Mouse (Mus musculus): ENCODE measurements at regions not wholly inside any gene's neighbourhood (a gene's known extent, or its start where the extent isn't known, plus 50 kb on each side); places are given as distances from the start of the nearest gene placed in this dataset.

DNA sequence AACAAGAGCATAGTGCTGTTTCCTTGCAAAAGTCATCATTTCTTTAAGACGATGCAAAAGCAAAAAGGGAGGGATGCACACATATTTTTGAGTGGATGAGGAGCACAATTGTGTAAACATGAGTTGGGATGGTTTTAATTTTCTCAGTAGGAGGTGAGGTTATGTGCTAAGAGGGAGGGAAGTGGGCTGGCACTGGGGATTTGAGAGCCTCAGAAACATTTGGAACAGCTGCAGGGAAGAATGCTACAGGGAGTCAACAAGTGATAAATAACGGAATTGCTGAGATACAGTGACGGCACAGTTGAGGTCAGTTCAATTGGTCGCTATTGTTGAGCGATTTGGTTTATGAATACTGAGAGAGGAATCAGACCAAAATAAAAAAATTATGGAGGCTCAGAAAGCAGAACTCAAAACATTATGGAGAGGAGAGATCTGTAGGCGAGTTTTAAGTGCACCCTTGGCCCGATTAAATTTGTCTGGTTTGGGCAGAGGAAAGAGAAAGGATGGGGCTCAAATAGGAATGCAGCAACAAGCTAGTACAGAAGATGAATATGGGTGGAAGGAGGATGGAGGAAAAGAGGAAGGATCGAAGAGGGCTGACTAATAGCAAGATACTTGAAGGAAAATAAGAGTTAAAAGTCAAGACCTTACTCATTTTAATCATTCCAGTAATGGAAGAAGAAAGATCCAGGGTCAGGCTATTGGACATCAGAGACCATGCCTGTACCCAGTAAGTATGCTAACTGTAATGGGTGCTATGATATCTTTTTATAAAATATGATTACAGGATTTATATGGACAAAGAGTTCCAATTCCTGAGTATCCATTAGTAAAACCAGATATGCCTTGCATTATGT is 259.0 kb downstream of the Trim52 start:
- no peak overlapping the region for H3K27ac ChIP-seq (ENCODE audit: control insufficient read depth, low read depth, low read length)
- no peaks in the 10 kb centered on the region for H3K27me3 ChIP-seq (ENCODE audit: control insufficient read depth in 1 of 2, insufficient read depth in 2 of 2, low read length in 2 of 2)
- H3K9me3 ChIP-seq (replicated peaks; ENCODE audit: insufficient read depth, low read length) = no peaks in the 10 kb centered on the region
- DNase-seq (ENCODE audit: low read depth, low spot score) = no peak
- no peaks in the 10 kb centered on the region for H3K4me1 ChIP-seq (ENCODE audit: control insufficient read depth in 1 of 2, insufficient read depth in 2 of 2, low read length in 2 of 2)
- no peaks in the 10 kb centered on the region for H3K36me3 ChIP-seq (ENCODE audit: control insufficient read depth in 1 of 2, insufficient read depth in 2 of 2, low read length in 2 of 2)
- H3K9ac ChIP-seq (ENCODE audit: control insufficient read depth, low read depth, low read length, poor library complexity, severe bottlenecking) = no peak overlapping the region
- TF ChIP-seq ZMIZ1 (IDR thresholded peaks at IDR 0.05; ENCODE audit: low read depth, low read length) (no peak), MYB (IDR thresholded peaks at IDR 0.05; ENCODE audit: low read depth, low read length) (no peak), NRF1 (IDR thresholded peaks at IDR 0.05; ENCODE audit: insufficient read depth, low read depth, low read length, poor library complexity, severe bottlenecking) (no peak), MYC (IDR thresholded peaks at IDR 0.05; ENCODE audit: low read depth, low read length) (no peak), CHD2 (IDR thresholded peaks at IDR 0.05; ENCODE audit: low read length) (no peak), POLR2AphosphoS5 (IDR thresholded peaks at IDR 0.05; ENCODE audit: borderline replicate concordance, low read depth, low read length) (no peak)
- no peaks in the 10 kb centered on the region for H3K79me2 ChIP-seq (ENCODE audit: control insufficient read depth, insufficient read depth, low read length, poor library complexity)
- H3K4me3 ChIP-seq (ENCODE audit: control insufficient read depth in 1 of 2, insufficient read depth in 1 of 2, low read depth in 2 of 2, low read length in 2 of 2) = no peak overlapping the region

DNA sequence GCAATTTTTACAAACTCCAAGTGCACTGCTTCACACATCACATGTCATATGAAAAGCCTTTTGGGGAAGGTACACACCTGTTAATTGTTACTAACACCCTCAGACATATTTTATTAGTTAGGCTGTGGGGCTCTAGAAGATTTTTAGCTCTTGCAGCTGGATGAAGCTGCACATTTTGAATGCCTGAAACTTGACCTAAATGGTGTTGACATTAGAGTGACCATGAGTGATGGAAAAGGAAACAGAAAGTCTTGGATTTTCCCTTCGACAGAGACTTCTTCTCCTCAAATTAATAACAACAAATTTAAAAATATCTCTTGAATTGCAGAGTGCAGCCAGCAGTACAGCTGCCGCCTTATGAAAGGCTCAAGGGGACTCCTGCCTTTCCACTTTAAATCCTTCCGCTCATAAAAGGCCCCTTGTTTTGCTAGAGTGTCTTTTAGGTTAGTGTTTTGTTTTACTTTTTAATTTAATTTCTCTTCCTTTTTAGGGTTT is 259.7 kb downstream of the Trim52 start:
- Histone ChIP-seq H3K27ac (ENCODE audit: control insufficient read depth, low read depth, low read length) (no peak overlapping the region), H3K4me3 (ENCODE audit: control insufficient read depth in 1 of 2, insufficient read depth in 1 of 2, low read depth in 2 of 2, low read length in 2 of 2) (no peak overlapping the region), H3K79me2 (ENCODE audit: control insufficient read depth, insufficient read depth, low read length, poor library complexity) (no peaks in the 10 kb centered on the region), H3K36me3 (ENCODE audit: control insufficient read depth in 1 of 2, insufficient read depth in 2 of 2, low read length in 2 of 2) (no peaks in the 10 kb centered on the region), H3K9me3 (replicated peaks; ENCODE audit: insufficient read depth, low read length) (no peaks in the 10 kb centered on the region), H3K27me3 (ENCODE audit: control insufficient read depth in 1 of 2, insufficient read depth in 2 of 2, low read length in 2 of 2) (no peaks in the 10 kb centered on the region), H3K9ac (ENCODE audit: control insufficient read depth, low read depth, low read length, poor library complexity, severe bottlenecking) (no peak overlapping the region), H3K4me1 (ENCODE audit: control insufficient read depth in 1 of 2, insufficient read depth in 2 of 2, low read length in 2 of 2) (no peaks in the 10 kb centered on the region)
- DNase-seq (ENCODE audit: low read depth, low spot score) = no peak
- TF ChIP-seq GATA1 (IDR thresholded peaks at IDR 0.05; ENCODE audit: low read depth, low read length) = no peak
- TF ChIP-seq GABPA (IDR thresholded peaks at IDR 0.05; ENCODE audit: low read depth, low read length) = no peak
- TF ChIP-seq ETS1 (IDR thresholded peaks at IDR 0.05; ENCODE audit: low read depth, low read length) = no peak
- no peak for TF ChIP-seq POLR2AphosphoS5 (IDR thresholded peaks at IDR 0.05; ENCODE audit: borderline replicate concordance, low read depth, low read length)

DNA sequence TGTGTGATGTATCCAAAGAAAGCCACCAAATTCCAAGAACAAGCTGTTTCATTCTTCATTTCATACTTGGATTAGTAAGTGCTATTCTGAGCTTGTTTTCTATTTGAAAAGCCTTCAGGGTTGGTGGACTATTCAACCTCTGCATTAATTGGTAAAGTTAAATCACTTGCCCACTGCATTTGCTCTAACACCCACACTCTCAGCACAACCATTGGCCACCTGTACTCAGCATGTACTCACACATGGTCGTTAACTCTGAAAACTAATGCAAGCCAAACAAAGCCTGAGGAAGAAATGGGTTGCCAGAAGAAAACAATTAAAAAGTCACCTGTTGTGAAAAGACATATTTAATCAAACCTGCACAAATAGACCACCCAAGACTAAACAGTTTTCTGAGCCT is 267.5 kb downstream of the Trim52 start:
- no peak for DNase-seq (ENCODE audit: low read depth, low spot score)
- H3K9me3 ChIP-seq (replicated peaks; ENCODE audit: insufficient read depth, low read length) = no peaks in the 10 kb centered on the region
- H3K36me3 ChIP-seq (ENCODE audit: control insufficient read depth in 1 of 2, insufficient read depth in 2 of 2, low read length in 2 of 2) = no peaks in the 10 kb centered on the region
- no peak overlapping the region for H3K4me3 ChIP-seq (ENCODE audit: control insufficient read depth in 1 of 2, insufficient read depth in 1 of 2, low read depth in 2 of 2, low read length in 2 of 2)
- H3K79me2 ChIP-seq (ENCODE audit: control insufficient read depth, insufficient read depth, low read length, poor library complexity) = no peaks in the 10 kb centered on the region
- H3K27ac ChIP-seq (ENCODE audit: control insufficient read depth, low read depth, low read length) = no peak overlapping the region
- H3K9ac ChIP-seq (ENCODE audit: control insufficient read depth, low read depth, low read length, poor library complexity, severe bottlenecking) = no peak overlapping the region
- H3K27me3 ChIP-seq (ENCODE audit: control insufficient read depth in 1 of 2, insufficient read depth in 2 of 2, low read length in 2 of 2) = no peaks in the 10 kb centered on the region
- no peaks in the 10 kb centered on the region for H3K4me1 ChIP-seq (ENCODE audit: control insufficient read depth in 1 of 2, insufficient read depth in 2 of 2, low read length in 2 of 2)
- TF ChIP-seq MYB (IDR thresholded peaks at IDR 0.05; ENCODE audit: low read depth, low read length) (no peak), EP300 (IDR thresholded peaks at IDR 0.05; ENCODE audit: low read depth in 1 of 2, low read length in 2 of 2) (no peak), USF1 (IDR thresholded peaks at IDR 0.05; ENCODE audit: low read depth, low read length) (no peak), GABPA (IDR thresholded peaks at IDR 0.05; ENCODE audit: low read depth, low read length) (no peak), CHD2 (IDR thresholded peaks at IDR 0.05; ENCODE audit: low read length) (no peak), E2F4 (IDR thresholded peaks at IDR 0.05; ENCODE audit: borderline replicate concordance, low read depth, low read length) (no peak), HCFC1 (IDR thresholded peaks at IDR 0.05; ENCODE audit: low read depth, low read length) (no peak), GATA1 (IDR thresholded peaks at IDR 0.05; ENCODE audit: low read depth, low read length) (no peak), SMC3 (IDR thresholded peaks at IDR 0.05; ENCODE audit: low read depth, low read length) (no peak), MAFK (IDR thresholded peaks at IDR 0.05; ENCODE audit: borderline replicate concordance, low read depth, low read length) (no peak), UBTF (IDR thresholded peaks at IDR 0.05; ENCODE audit: borderline replicate concordance, insufficient read depth, low read depth, low read length) (no peak), MAZ (IDR thresholded peaks at IDR 0.05; ENCODE audit: low read depth, low read length) (no peak)

Measured in MEL (cell line).